In the genomic region with DNA sequence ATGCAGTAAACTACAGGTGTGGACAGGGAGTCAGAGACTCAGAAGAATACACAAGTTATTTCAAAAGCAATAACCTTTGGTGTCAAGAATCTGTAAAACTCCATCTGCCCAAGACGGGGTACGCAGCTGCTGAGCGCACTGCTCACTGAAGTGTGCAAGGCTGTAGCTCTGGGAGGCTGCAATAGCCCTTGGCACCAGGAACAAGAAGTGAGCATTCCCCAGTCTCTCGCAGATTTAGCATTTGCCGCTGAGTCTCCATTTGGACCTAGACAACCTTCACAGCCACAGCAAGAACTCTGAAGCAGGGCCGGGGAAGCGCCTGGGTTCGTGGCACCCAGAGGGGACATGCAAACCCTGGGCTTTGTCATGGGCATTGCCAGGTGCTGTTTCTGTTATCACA, we compare ENCODE assay signal across 23 mouse cellular contexts.
"Had no signal": no experiment of that assay in that cellular context is flagged by ENCODE, and none has a peak within 500 bp of the region (broad histone marks: within the 10 kb centered on the region; RNA-seq: fewer than 3 reads in every experiment).

No protein-coding gene starts in this region.

- H3K9ac ChIP-seq: heart, embryonic 12.5 days; intestine, embryonic 15.5 days; limb, embryonic 13.5 days; limb, embryonic 15.5 days; liver, embryonic 12.5 days; liver, embryonic 14.5 days had no signal

- H3K27ac ChIP-seq: gastrocnemius, adult 2 months; heart, embryonic 10.5 days; hindbrain, embryonic 10.5 days; intestine, embryonic 15.5 days; limb, embryonic 13.5 days; limb, embryonic 15.5 days; liver, embryonic 12.5 days; liver, embryonic 14.5 days had no signal

- DNase-seq: gastrocnemius, adult 2 months; gastrocnemius, postnatal 10 days; gastrocnemius, postnatal 25 days; heart, adult 18-20 months; heart, postnatal 10 days; heart, postnatal 4 days; kidney, adult 18-20 months; kidney, adult 8-10 months; kidney, postnatal 10 days; kidney, postnatal 25 days; kidney, postnatal 4 days; layer of hippocampus, adult 9-11 months; layer of hippocampus, postnatal 36 days had no signal

- ATAC-seq: inflammation-experienced regulatory T-cells, adult 6 months; intestine, embryonic 15.5 days; intestine, postnatal 0 days; liver, embryonic 12.5 days had no signal

- H3K4me3 ChIP-seq: gastrocnemius, adult 2 months; heart, embryonic 10.5 days; heart, embryonic 12.5 days; hindbrain, embryonic 10.5 days; intestine, embryonic 15.5 days; limb, embryonic 13.5 days; limb, embryonic 15.5 days; liver, embryonic 12.5 days had no signal

- H3K27me3 ChIP-seq: heart, embryonic 12.5 days; intestine, embryonic 15.5 days; limb, embryonic 13.5 days; limb, embryonic 15.5 days; liver, embryonic 12.5 days had no signal

- H3K4me2 ChIP-seq: heart, embryonic 12.5 days; intestine, embryonic 15.5 days; limb, embryonic 13.5 days; limb, embryonic 15.5 days; liver, embryonic 12.5 days had no signal

- H3K36me3 ChIP-seq: heart, embryonic 10.5 days; heart, embryonic 12.5 days; hindbrain, embryonic 10.5 days; intestine, embryonic 15.5 days; limb, embryonic 13.5 days; limb, embryonic 15.5 days; liver, embryonic 12.5 days had no signal

- H3K4me1 ChIP-seq: heart, embryonic 12.5 days; intestine, embryonic 15.5 days; limb, embryonic 13.5 days; limb, embryonic 15.5 days; liver, embryonic 12.5 days had no signal

- H3K9me3 ChIP-seq: heart, embryonic 10.5 days; heart, embryonic 12.5 days; hindbrain, embryonic 10.5 days; intestine, embryonic 15.5 days; limb, embryonic 15.5 days; liver, embryonic 12.5 days had no signal
